Comparison of ENCODE assay signal across 8 mouse cellular contexts in the genomic region with DNA sequence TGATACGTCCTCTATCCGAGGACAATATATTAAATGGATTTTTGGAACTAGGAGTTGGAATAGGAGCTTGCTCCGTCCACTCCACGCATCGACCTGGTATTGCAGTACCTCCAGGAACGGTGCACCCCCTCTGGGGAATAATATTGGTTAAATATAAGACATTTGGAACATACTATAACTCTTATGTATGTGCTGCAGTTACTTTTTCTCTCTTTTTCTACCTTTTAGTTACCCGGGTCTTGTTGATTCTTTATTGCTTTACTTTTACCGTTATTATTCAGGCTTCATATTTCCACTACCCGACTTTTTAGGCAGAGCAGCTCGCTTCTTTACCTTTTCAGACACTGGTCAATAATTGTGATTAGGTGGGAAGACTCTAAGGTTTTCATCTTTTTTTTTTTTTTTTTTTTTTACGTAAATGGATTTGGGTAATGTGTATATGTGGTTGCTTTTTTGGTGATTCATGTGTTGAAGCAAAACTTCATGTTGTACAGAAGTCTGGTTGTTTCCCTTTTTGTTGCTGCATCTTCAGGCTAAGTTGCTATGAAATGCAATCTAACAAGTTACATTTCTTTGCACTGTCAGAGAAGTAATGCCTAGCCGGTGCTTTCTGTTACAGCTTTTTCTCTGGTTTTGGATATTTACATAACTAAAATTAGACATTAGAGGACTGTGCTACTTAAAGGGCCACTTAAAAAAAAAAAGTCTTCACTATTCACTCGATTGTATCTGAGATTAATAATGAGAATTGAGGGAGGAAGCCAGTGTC. TPM values are rescaled to one million over a fixed set of nuclear protein-coding genes. Genes with fewer than 3 reads are reported as not detected.
DNase-seq lines count a peak whose midpoint lies in the region; ATAC-seq and TF ChIP-seq lines count a peak whose summit lies in the region.

No protein-coding gene starts in this region.

- no peaks in the 10 kb centered on the region for H3K4me1 ChIP-seq in heart, postnatal 0 days (ENCODE audit: control insufficient read depth, insufficient read depth)
- peaks cover 9% of the 10 kb centered on the region for H3K4me1 ChIP-seq in midbrain, embryonic 15.5 days

- H3K4me2 ChIP-seq in heart, postnatal 0 days (ENCODE audit: low read depth, low read length): peak overlapping the region; percentile 49
- H3K4me2 ChIP-seq in midbrain, embryonic 15.5 days: peak overlapping the region; percentile 45

- no peaks in the 10 kb centered on the region for H3K9me3 ChIP-seq in heart, postnatal 0 days (replicated peaks; ENCODE audit: control insufficient read depth, low read length)
- no peaks in the 10 kb centered on the region for H3K9me3 ChIP-seq in midbrain, embryonic 15.5 days

- H3K27me3 ChIP-seq in heart, postnatal 0 days (ENCODE audit: control insufficient read depth, insufficient read depth, low read length): 0 out of 2 replicates have a peak, but pooled peaks cover 8% of the 10 kb centered on the region
- H3K27me3 ChIP-seq in midbrain, embryonic 15.5 days (replicated peaks): 0 out of 2 replicates have a peak, but pooled peaks cover 8% of the 10 kb centered on the region

- TF ChIP-seq EP300 in heart, postnatal 0 days (IDR thresholded peaks at IDR 0.05; ENCODE audit: low read depth): no peak

- 5% methylated on average over 11 of the region's 13 CpGs for WGBS in heart, postnatal 0 days
- 6% methylated on average over 13 of the region's 13 CpGs for WGBS in midbrain, embryonic 15.5 days

- DNase-seq in gastrocnemius, adult 2 months: peak; percentile 21
- no peak for DNase-seq in gastrocnemius, postnatal 10 days
- peak; percentile 83 for DNase-seq in A20 (ENCODE audit: low read depth, low spot score)
- DNase-seq in brain, adult 2 months (ENCODE audit: low read depth, low spot score): peak; percentile 37
- DNase-seq in heart, postnatal 0 days (ENCODE audit: low spot score): no peak
- peak; percentile 45 to 58 for DNase-seq in kidney, postnatal 36 days
- no peak for DNase-seq in ovary, postnatal 10 days (ENCODE audit: low spot score)

- no peaks in the 10 kb centered on the region for H3K36me3 ChIP-seq in heart, postnatal 0 days (replicated peaks; ENCODE audit: control insufficient read depth, insufficient read depth, low read length)
- no peaks in the 10 kb centered on the region for H3K36me3 ChIP-seq in midbrain, embryonic 15.5 days (replicated peaks)

- H3K9ac ChIP-seq in heart, postnatal 0 days (replicated peaks; ENCODE audit: low read depth, low read length): peak overlapping the region; percentile 26; the same call in 1 of the 2 replicates
- no peak overlapping the region for H3K9ac ChIP-seq in midbrain, embryonic 15.5 days

- no peak for TF ChIP-seq CTCF in gastrocnemius, adult 2 months (IDR thresholded peaks at IDR 0.05)
- TF ChIP-seq CTCF in heart, postnatal 0 days (IDR thresholded peaks at IDR 0.05; ENCODE audit: low read depth): no peak

- peak overlapping the region; percentile 51; the same call in 1 of the 2 replicates for H3K27ac ChIP-seq in gastrocnemius, adult 2 months
- H3K27ac ChIP-seq in heart, postnatal 0 days (ENCODE audit: low read depth): peak overlapping the region; percentile 7; the same call in 1 of the 2 replicates
- no peak overlapping the region for H3K27ac ChIP-seq in midbrain, embryonic 15.5 days

- peak overlapping the region; percentile 56 for H3K4me3 ChIP-seq in gastrocnemius, adult 2 months
- H3K4me3 ChIP-seq in heart, postnatal 0 days (ENCODE audit: low read depth, low read length): peak overlapping the region; percentile 21; the same call in 1 of the 2 replicates
- H3K4me3 ChIP-seq in midbrain, embryonic 15.5 days: peak overlapping the region; percentile 26

- peak; percentile 45 for ATAC-seq in heart, postnatal 0 days (ENCODE audit: insufficient read depth, low read depth)
- peak; percentile 31 for ATAC-seq in midbrain, embryonic 15.5 days (replicated peaks)

- intact Hi-C loops in gastrocnemius, adult 2 months (cut with DNase I): no loop called here

RNA-seq across cellular contexts. Expression of gene Mreg, which starts 25.1 kb away (rescaled TPM):
- total RNA-seq in gastrocnemius, adult 2 months (2021): 10 to 100 TPM; 37.7 to 60.5 TPM
- 10 to 100 TPM; 31.3 to 31.8 TPM for total RNA-seq in gastrocnemius, postnatal 10 days (2021)
- total RNA-seq in heart, postnatal 0 days (2014; rRNA removed; ENCODE audit: low replicate concordance): 11.3 and 12.5 TPM in 2 replicates
- 8.6 and 9.5 TPM in 2 replicates for polyA plus RNA-seq in heart, postnatal 0 days (2015; fragmentation: Nextera tagmentation; extraction: Ambion mirVana)
- polyA plus RNA-seq in midbrain, embryonic 15.5 days (2015; fragmentation: Nextera tagmentation; extraction: Ambion mirVana): 1.7 and 2.2 TPM in 2 replicates

RNA-seq across cellular contexts. Expression of gene Pecr, which starts 46.9 kb away (rescaled TPM):
- total RNA-seq in gastrocnemius, adult 2 months (2021): 10 to 100 TPM; 15.7 to 16.4 TPM
- 10 to 100 TPM; 18.8 to 20.1 TPM for total RNA-seq in gastrocnemius, postnatal 10 days (2021)
- total RNA-seq in heart, postnatal 0 days (2014; rRNA removed; ENCODE audit: low replicate concordance): 0.95 and 8.1 TPM in 2 replicates
- polyA plus RNA-seq in heart, postnatal 0 days (2015; fragmentation: Nextera tagmentation; extraction: Ambion mirVana): 31.1 and 31.7 TPM in 2 replicates
- 5.7 and 5.8 TPM in 2 replicates for polyA plus RNA-seq in midbrain, embryonic 15.5 days (2015; fragmentation: Nextera tagmentation; extraction: Ambion mirVana)

RNA-seq across cellular contexts. Expression of gene Tmem169, which starts 47.0 kb away (rescaled TPM):
- not detected for total RNA-seq in gastrocnemius, adult 2 months (2021)
- total RNA-seq in gastrocnemius, postnatal 10 days (2021): under 1 TPM; 0.26 to 0.32 TPM
- total RNA-seq in heart, postnatal 0 days (2014; rRNA removed; ENCODE audit: low replicate concordance): not detected in 2 replicates
- polyA plus RNA-seq in heart, postnatal 0 days (2015; fragmentation: Nextera tagmentation; extraction: Ambion mirVana): 0.12 TPM in 1 of 2 replicates, not detected in the other
- polyA plus RNA-seq in midbrain, embryonic 15.5 days (2015; fragmentation: Nextera tagmentation; extraction: Ambion mirVana): 37.8 and 41.1 TPM in 2 replicates

Comparison
In these comparisons a context has a peak if more than half of its experiments do, and no peak if none do; other contexts are left out.
1. DNase-seq: peak in gastrocnemius, adult 2 months (single experiment), A20 (single experiment), brain, adult 2 months (single experiment) and kidney, postnatal 36 days (2 of 2); none in gastrocnemius, postnatal 10 days (single experiment), heart, postnatal 0 days (single experiment) and ovary, postnatal 10 days (single experiment).
2. Peak in every context shown above with its lines, with median percentiles within 50 percentile points of each other: H3K4me3 ChIP-seq.